19 mouse cellular contexts compared by ENCODE assay signal in genomic region chr11:64627180-64627579, GRCm38 (mm10).
DNase-seq lines count a peak whose midpoint lies in the region; ATAC-seq and TF ChIP-seq lines count a peak whose summit lies in the region.
"Had no signal": no experiment of that assay in that cellular context is flagged by ENCODE, and none has a peak within 500 bp of the region (broad histone marks: within the 10 kb centered on the region; RNA-seq: fewer than 3 reads in every experiment).

No protein-coding gene starts in this region.

- no peaks in the 10 kb centered on the region for H3K27me3 ChIP-seq in embryonic facial prominence, embryonic 14.5 days (replicated peaks; ENCODE audit: control insufficient read depth, insufficient read depth, low read length)
- H3K27me3 ChIP-seq in embryonic facial prominence, embryonic 10.5 days (replicated peaks; ENCODE audit: low read depth, poor library complexity, severe bottlenecking), result no peaks in the 10 kb centered on the region
- H3K27me3 ChIP-seq in lung, embryonic 14.5 days (ENCODE audit: insufficient read depth, low read length), result no peaks in the 10 kb centered on the region
- H3K27me3 ChIP-seq: forebrain, embryonic 12.5 days; hindbrain, embryonic 13.5 days; limb, embryonic 15.5 days; midbrain, embryonic 12.5 days had no signal

- H3K36me3 ChIP-seq in embryonic facial prominence, embryonic 14.5 days (ENCODE audit: control insufficient read depth, insufficient read depth, low read length), result no peaks in the 10 kb centered on the region
- H3K36me3 ChIP-seq in embryonic facial prominence, embryonic 10.5 days (replicated peaks), result no peaks in the 10 kb centered on the region
- H3K36me3 ChIP-seq in lung, embryonic 14.5 days (ENCODE audit: insufficient read depth), result no peaks in the 10 kb centered on the region
- H3K36me3 ChIP-seq: forebrain, embryonic 12.5 days; hindbrain, embryonic 13.5 days; limb, embryonic 15.5 days; midbrain, embryonic 12.5 days had no signal

- H3K4me2 ChIP-seq in embryonic facial prominence, embryonic 14.5 days (ENCODE audit: low read depth, low read length), result no peak overlapping the region
- no peak overlapping the region for H3K4me2 ChIP-seq in lung, embryonic 14.5 days
- H3K4me2 ChIP-seq: forebrain, embryonic 12.5 days; hindbrain, embryonic 13.5 days; limb, embryonic 15.5 days; midbrain, embryonic 12.5 days had no signal

- no peak overlapping the region for H3K9ac ChIP-seq in embryonic facial prominence, embryonic 14.5 days (ENCODE audit: low read depth, low read length)
- no peak overlapping the region for H3K9ac ChIP-seq in lung, embryonic 14.5 days
- H3K9ac ChIP-seq: forebrain, embryonic 12.5 days; hindbrain, embryonic 13.5 days; limb, embryonic 15.5 days; midbrain, embryonic 12.5 days had no signal

- no peak overlapping the region for H3K4me3 ChIP-seq in embryonic facial prominence, embryonic 14.5 days (ENCODE audit: low read depth, low read length)
- no peak overlapping the region for H3K4me3 ChIP-seq in embryonic facial prominence, embryonic 10.5 days
- no peak overlapping the region for H3K4me3 ChIP-seq in lung, embryonic 14.5 days (ENCODE audit: low read depth, low read length)
- H3K4me3 ChIP-seq: forebrain, embryonic 12.5 days; gastrocnemius, adult 2 months; hindbrain, embryonic 13.5 days; limb, embryonic 15.5 days; midbrain, embryonic 12.5 days had no signal

- H3K27ac ChIP-seq in embryonic facial prominence, embryonic 14.5 days (replicated peaks; ENCODE audit: low read depth, low read length), result no peak overlapping the region
- no peak overlapping the region for H3K27ac ChIP-seq in embryonic facial prominence, embryonic 10.5 days (replicated peaks)
- H3K27ac ChIP-seq in lung, embryonic 14.5 days (ENCODE audit: low read depth), result no peak overlapping the region
- H3K27ac ChIP-seq: forebrain, embryonic 12.5 days; gastrocnemius, adult 2 months; hindbrain, embryonic 13.5 days; limb, embryonic 15.5 days; midbrain, embryonic 12.5 days had no signal

- no peaks in the 10 kb centered on the region for H3K4me1 ChIP-seq in embryonic facial prominence, embryonic 14.5 days (ENCODE audit: control insufficient read depth, insufficient read depth, low read length)
- H3K4me1 ChIP-seq in embryonic facial prominence, embryonic 10.5 days, result no peaks in the 10 kb centered on the region
- H3K4me1 ChIP-seq in lung, embryonic 14.5 days (ENCODE audit: insufficient read depth), result no peaks in the 10 kb centered on the region
- H3K4me1 ChIP-seq: forebrain, embryonic 12.5 days; hindbrain, embryonic 13.5 days; limb, embryonic 15.5 days; midbrain, embryonic 12.5 days had no signal

- ATAC-seq in embryonic facial prominence, embryonic 14.5 days (ENCODE audit: low read depth), result no peak
- no peak for ATAC-seq in lung, embryonic 14.5 days (ENCODE audit: insufficient read depth)
- ATAC-seq: intestine, postnatal 0 days had no signal

- no peaks in the 10 kb centered on the region for H3K9me3 ChIP-seq in embryonic facial prominence, embryonic 14.5 days (ENCODE audit: control insufficient read depth, low read length)
- no peaks in the 10 kb centered on the region for H3K9me3 ChIP-seq in embryonic facial prominence, embryonic 10.5 days
- no peaks in the 10 kb centered on the region for H3K9me3 ChIP-seq in lung, embryonic 14.5 days (ENCODE audit: low read depth, low read length)
- H3K9me3 ChIP-seq: forebrain, embryonic 12.5 days; hindbrain, embryonic 13.5 days; limb, embryonic 15.5 days; midbrain, embryonic 12.5 days had no signal

- WGBS in embryonic facial prominence, embryonic 14.5 days, result 84% methylated on average over 7 of the region's 7 CpGs
- WGBS in embryonic facial prominence, embryonic 10.5 days, result 90% methylated on average over 7 of the region's 7 CpGs
- 68% methylated on average over 7 of the region's 7 CpGs for WGBS in lung, embryonic 14.5 days

- TF ChIP-seq CTCF in lung, embryonic 14.5 days (IDR thresholded peaks at IDR 0.05; ENCODE audit: low read depth), result no peak

- DNase-seq in embryonic facial prominence, embryonic 14.5 days (ENCODE audit: low spot score), result peak; percentile 3
- DNase-seq in embryonic facial prominence, embryonic 10.5 days (ENCODE audit: low spot score), result no peak
- DNase-seq in right cerebral cortex, postnatal 4 days, result peak; percentile 7
- DNase-seq in right cerebral cortex, adult 18-20 months, result no peak
- DNase-seq in lung, embryonic 14.5 days, result peak; percentile 11
- DNase-seq in adipocyte (ENCODE audit: low spot score), result no peak
- DNase-seq in layer of hippocampus, adult 8-10 months (ENCODE audit: low spot score in 2 of 2), result no peak
- DNase-seq in thymus, postnatal 0 days (ENCODE audit: low spot score), result no peak
- DNase-seq: adrenal gland, postnatal 14 days; cerebellum, postnatal 25 days; gastrocnemius, adult 2 months; kidney, postnatal 4 days; layer of hippocampus, postnatal 36 days; thymus, adult 2 months had no signal

Comparison
In these comparisons a context has a peak if more than half of its experiments do, and no peak if none do; other contexts are left out.
1. DNase-seq: peak in embryonic facial prominence, embryonic 14.5 days (single experiment), right cerebral cortex, postnatal 4 days (single experiment) and lung, embryonic 14.5 days (single experiment); none in embryonic facial prominence, embryonic 10.5 days (single experiment), right cerebral cortex, adult 18-20 months (single experiment), adipocyte (single experiment), layer of hippocampus, adult 8-10 months (0 of 2) and thymus, postnatal 0 days (single experiment).